Mouse (Mus musculus) left cerebral cortex, adult 18-20 months (tissue): ENCODE measurements at regions not wholly inside any gene's neighbourhood (a gene's known extent, or its start where the extent isn't known, plus 50 kb on each side); places are given as distances from the start of the nearest gene placed in this dataset.

ENCODE experiments used
- DNase-seq, 2 experiments: peaks; one replicate each; pipeline ENCODE4 v3.0.0; 2021 to 2022; ENCODE audit warnings: low spot score in 2 of 2, mixed read lengths in 1 of 2

GRCm38 (mm10) chr7:60293556-60293955 is 153.5 kb upstream of the Snrpn start:
- no peak for DNase-seq

GRCm38 (mm10) chr7:60244187-60244866 is 104.3 kb upstream of the Snrpn start:
- peak; percentile 18 to 20 for DNase-seq

- DNase-seq, result peak; percentile 28 to 53
These were observed 103.7 kb upstream of the Snrpn start for GRCm38 (mm10) chr7:60243746-60244145.

GRCm38 (mm10) chr7:60238595-60239195 is 98.7 kb upstream of the Snrpn start:
- DNase-seq, result peak; percentile 13 to 16

- DNase-seq, result peak; percentile 28 to 36
These were observed 76.6 kb upstream of the Snrpn start for GRCm38 (mm10) chr7:60216358-60217273.
